Mouse (Mus musculus) stomach, postnatal 0 days (tissue): Measurements from ENCODE around the gene Idh2.

Experiments used
- CTCF ChIP-seq: IDR thresholded peaks from 2 replicates; pipeline ENCODE4 v1.5.1; 2016; ENCODE audit warnings: antibody characterized with exemption, low read depth, mild to moderate bottlenecking, moderate library complexity
- EP300 ChIP-seq: optimal IDR thresholded peaks from 2 replicates; pipeline ENCODE3; 2016; ENCODE audit warnings: antibody characterized with exemption

DNA sequence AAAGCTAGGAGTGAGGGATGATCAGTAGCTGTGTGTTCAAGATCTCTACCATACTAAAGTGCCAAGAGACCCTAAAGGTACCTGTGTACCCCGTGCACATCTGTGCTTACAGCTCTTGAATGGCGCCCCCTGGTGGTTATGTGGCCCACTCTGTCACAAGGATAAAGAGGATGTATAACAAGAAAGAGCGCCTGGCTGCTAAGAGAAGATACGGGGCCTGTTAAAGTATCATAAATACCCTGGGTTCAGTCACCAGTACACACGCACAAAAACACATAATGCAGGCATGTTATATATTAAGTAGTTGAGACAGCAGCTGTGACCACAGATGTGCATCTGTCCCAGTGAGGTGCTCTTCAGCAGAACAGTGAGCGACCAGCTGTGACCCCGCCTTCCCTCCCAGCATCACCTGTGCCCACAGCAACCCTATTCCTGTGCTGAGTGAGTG is 30.7 kb downstream of the Idh2 start:
- no peak for TF ChIP-seq EP300
- peak; percentile 85 for TF ChIP-seq CTCF
